Mouse (Mus musculus) kidney, postnatal 36 days (tissue): ENCODE results near the gene Olfr74.
"Not testable (repeated sequence)": the region's sequence is repeated elsewhere in the genome, so short reads cannot be mapped to it uniquely, and the experiment has no call there.

Experiments used
- DNase-seq, 2 experiments: peaks; one replicate each; pipeline ENCODE4 v3.0.0; 2021 to 2022; ENCODE audit warnings: mixed read lengths in 2 of 2

The Olfr74 gene

GRCm38 (mm10) chr2:87974563-87974962 is at the start of gene Olfr74:
TSS of gene Olfr74 (minus strand) at chr2:87974663.
- no peak for DNase-seq

GRCm38 (mm10) chr2:88022474-88022873 is 48.0 kb upstream of the Olfr74 start, which contains the start of gene Olfr1161:
TSS of gene Olfr1161 (plus strand) at chr2:88022774.
- DNase-seq: not testable (repeated sequence)

- DNase-seq: no peak
Observed at GRCm38 (mm10) chr2:88007515-88008318, 33.3 kb upstream of the Olfr74 start, which contains the start of gene Olfr1160. TSS of gene Olfr1160 (minus strand) at chr2:88008268.

GRCm38 (mm10) chr2:87989813-87990212 is 15.3 kb upstream of the Olfr74 start, which contains the start of gene Olfr1158:
TSS of gene Olfr1158 (plus strand) at chr2:87990113.
- DNase-seq: no peak

GRCm38 (mm10) chr2:87968199-87968598 is 6.3 kb downstream of the Olfr74 start, which contains the start of gene Olfr1157:
TSS of gene Olfr1157 (minus strand) at chr2:87968299.
- DNase-seq: no peak

- DNase-seq: no peak
Observed at GRCm38 (mm10) chr2:87953000-87953399, 21.5 kb downstream of the Olfr74 start, which contains the start of gene Olfr1156. TSS of gene Olfr1156 (minus strand) at chr2:87953100.

GRCm38 (mm10) chr2:87945037-87945436 is 29.4 kb downstream of the Olfr74 start, which contains the start of gene Olfr1155:
TSS of gene Olfr1155 (minus strand) at chr2:87945137.
- DNase-seq: no peak
